Mouse (Mus musculus) heart, embryonic 11.5 days (tissue): Measurements from ENCODE around the gene Iqck. TPM values are rescaled to one million over a fixed set of nuclear protein-coding genes. Genes with fewer than 3 reads are reported as not detected.

Source experiments
- ATAC-seq: fragments of 200-750 bp; cut with Nextera tagmentation; replicated peaks from 2 replicates; pipeline ENCODE4 v1.8.0; 2017; ENCODE audit warnings: moderate library complexity; ENCODE audit not compliant: insufficient number of reproducible peaks, low FRiP score, low TSS enrichment
- H3K27ac ChIP-seq: fragments of 300-500 bp; sonication (generic); 2 replicates; pipeline ENCODE4 v1.5.1; 2014; ENCODE audit warnings: mild to moderate bottlenecking, low read depth, low read length
- H3K27me3 ChIP-seq: fragments of 300-500 bp; sonication (generic); 2 replicates; pipeline ENCODE4 v1.6.1; 2014; ENCODE audit warnings: mild to moderate bottlenecking, low read length, mixed read lengths; ENCODE audit not compliant: control insufficient read depth, insufficient read depth
- H3K36me3 ChIP-seq: fragments of 300-500 bp; sonication (generic); 2 replicates; pipeline ENCODE4 v1.6.1; 2014; ENCODE audit warnings: mild to moderate bottlenecking, low read length, moderate library complexity, mixed read lengths; ENCODE audit not compliant: control insufficient read depth, insufficient read depth
- H3K4me1 ChIP-seq: fragments of 300-500 bp; sonication (generic); 2 replicates; pipeline ENCODE4 v1.6.1; 2014; ENCODE audit warnings: low read length; ENCODE audit not compliant: control insufficient read depth, insufficient read depth
- H3K4me2 ChIP-seq: fragments of 300-500 bp; sonication (generic); 2 replicates; pipeline ENCODE4 v1.6.1; 2014; ENCODE audit warnings: mild to moderate bottlenecking, moderate library complexity
- H3K4me3 ChIP-seq: fragments of 300-500 bp; sonication (generic); 2 replicates; pipeline ENCODE4 v1.5.1; 2014; ENCODE audit warnings: low read depth, low read length
- H3K9ac ChIP-seq: fragments of 300-500 bp; sonication (generic); 2 replicates; pipeline ENCODE4 v1.6.1; 2014; ENCODE audit warnings: mild to moderate bottlenecking, low read depth, low read length, moderate library complexity
- H3K9me3 ChIP-seq: fragments of 300-500 bp; sonication (generic); replicated peaks from 2 replicates; pipeline ENCODE4 v1.6.1; 2016; ENCODE audit warnings: low read length; ENCODE audit not compliant: control insufficient read depth
- WGBS: fragments of 180-500 bp; shearing (Covaris S2); extraction: QIAGEN DNeasy Blood & Tissue Kit; methylation state at CpG from one replicate; pipeline ENCODE4 v1.1.7; 2014; ENCODE audit not compliant: insufficient replicate concordance; 5-methylcytosine and 5-hydroxymethylcytosine counted together
- polyA plus RNA-seq: library from polyadenylated mRNA; unstranded; fragments of >200 nt; fragmentation: Nextera tagmentation; extraction: Ambion mirVana; gene quantifications from 2 replicates; pipeline ENCODE4 v1.2.1, GENCODE M21; 2014

Gene Iqck
- polyA plus RNA-seq, 1 experiment from 2014 or later, result 1.2 TPM

DNA sequence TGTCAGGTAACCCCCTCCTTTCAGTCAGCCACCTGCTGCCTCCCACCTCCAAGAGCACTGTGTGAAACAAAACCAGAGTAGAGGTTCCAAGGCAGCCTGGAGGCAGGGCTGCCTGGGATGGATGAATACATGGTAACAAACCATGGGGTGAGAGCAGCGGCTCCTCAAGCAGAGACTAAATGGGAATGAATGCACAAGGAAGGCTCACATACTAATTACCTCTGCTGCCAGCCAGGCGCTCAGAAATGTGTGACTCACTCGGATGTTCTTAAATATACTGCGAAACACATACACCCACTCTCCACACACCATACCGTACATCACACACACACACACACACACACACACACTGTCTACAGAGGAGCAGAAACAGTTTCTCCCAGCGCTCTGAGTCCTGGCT, 134.7 kb downstream of the Iqck start:
- Histone ChIP-seq H3K27ac (no peak overlapping the region), H3K4me2 (no peak overlapping the region), H3K4me1 (peaks cover 4% of the 10 kb centered on the region; the same call in 1 of the 2 replicates), H3K9me3 (no peaks in the 10 kb centered on the region), H3K9ac (no peak overlapping the region), H3K4me3 (no peak overlapping the region), H3K27me3 (0 out of 2 replicates have a peak, but pooled peaks cover 10% of the 10 kb centered on the region), H3K36me3 (no peaks in the 10 kb centered on the region)
- no peak for ATAC-seq
- 83% methylated on average over 6 of the region's 6 CpGs for WGBS

DNA sequence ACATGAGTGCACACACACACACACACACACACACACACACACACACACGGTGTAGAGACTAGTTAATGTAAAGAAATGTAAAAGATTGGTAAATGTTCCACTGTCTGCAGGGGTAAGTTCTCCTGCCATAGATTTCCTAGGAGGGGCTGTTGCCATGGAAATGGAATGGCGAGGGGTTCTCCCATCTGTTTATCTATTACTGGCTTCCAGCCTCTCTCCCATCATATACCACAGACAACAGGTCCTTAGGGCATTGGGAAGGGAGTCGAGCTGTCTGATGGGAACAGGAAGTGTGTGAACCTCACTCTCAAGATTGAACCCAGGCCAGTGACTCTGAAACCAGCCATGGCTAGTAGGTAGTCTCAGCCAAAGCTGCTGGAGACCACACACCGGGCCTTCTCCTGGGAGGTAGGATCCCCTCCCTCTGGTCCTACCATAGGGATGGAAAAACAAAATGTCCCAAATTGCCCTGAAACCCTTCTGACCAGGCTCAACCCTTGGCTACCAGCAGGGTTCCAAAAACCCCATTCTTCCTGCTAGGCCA, 135.9 kb downstream of the Iqck start:
- 62% methylated on average over 4 of the region's 4 CpGs for WGBS
- Histone ChIP-seq H3K9ac (no peak overlapping the region), H3K27ac (no peak overlapping the region), H3K36me3 (no peaks in the 10 kb centered on the region), H3K4me2 (no peak overlapping the region), H3K9me3 (no peaks in the 10 kb centered on the region), H3K27me3 (peaks cover 14% of the 10 kb centered on the region; the same call in 1 of the 2 replicates), H3K4me1 (peaks cover 8% of the 10 kb centered on the region; the same call in 1 of the 2 replicates), H3K4me3 (no peak overlapping the region)
- no peak for ATAC-seq

DNA sequence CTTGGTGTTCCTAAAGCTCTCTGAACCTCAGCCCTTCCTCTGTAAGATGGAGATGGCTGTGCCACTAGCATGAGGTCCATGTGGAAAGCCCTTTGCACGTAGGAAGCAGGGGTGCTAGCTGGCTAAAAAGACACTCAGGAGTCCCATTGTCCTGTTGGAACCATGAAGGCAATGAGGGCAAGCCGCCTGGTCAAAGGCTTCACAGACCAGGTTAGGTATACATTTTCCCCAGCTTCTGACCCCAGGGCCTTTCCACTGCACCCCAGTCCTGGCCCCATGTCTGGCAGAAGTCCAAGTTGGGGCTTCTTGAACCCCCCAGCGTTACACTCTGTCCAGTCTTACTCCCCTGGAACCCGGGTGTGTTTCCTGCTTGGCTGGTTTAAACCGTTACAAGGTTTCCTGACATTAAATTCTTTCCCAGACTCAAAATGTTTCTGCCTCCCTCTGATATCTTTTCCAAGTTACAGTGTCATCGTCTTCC, 136.6 kb downstream of the Iqck start:
- H3K4me3 ChIP-seq, result no peak overlapping the region
- H3K9me3 ChIP-seq, result no peaks in the 10 kb centered on the region
- H3K4me2 ChIP-seq, result no peak overlapping the region
- H3K4me1 ChIP-seq, result peaks cover 8% of the 10 kb centered on the region; the same call in 1 of the 2 replicates
- no peak overlapping the region for H3K27ac ChIP-seq
- ATAC-seq, result no peak
- H3K9ac ChIP-seq, result no peak overlapping the region
- no peaks in the 10 kb centered on the region for H3K36me3 ChIP-seq
- H3K27me3 ChIP-seq, result peaks cover 14% of the 10 kb centered on the region; the same call in 1 of the 2 replicates
- WGBS, result 48% methylated on average over 6 of the region's 6 CpGs

DNA sequence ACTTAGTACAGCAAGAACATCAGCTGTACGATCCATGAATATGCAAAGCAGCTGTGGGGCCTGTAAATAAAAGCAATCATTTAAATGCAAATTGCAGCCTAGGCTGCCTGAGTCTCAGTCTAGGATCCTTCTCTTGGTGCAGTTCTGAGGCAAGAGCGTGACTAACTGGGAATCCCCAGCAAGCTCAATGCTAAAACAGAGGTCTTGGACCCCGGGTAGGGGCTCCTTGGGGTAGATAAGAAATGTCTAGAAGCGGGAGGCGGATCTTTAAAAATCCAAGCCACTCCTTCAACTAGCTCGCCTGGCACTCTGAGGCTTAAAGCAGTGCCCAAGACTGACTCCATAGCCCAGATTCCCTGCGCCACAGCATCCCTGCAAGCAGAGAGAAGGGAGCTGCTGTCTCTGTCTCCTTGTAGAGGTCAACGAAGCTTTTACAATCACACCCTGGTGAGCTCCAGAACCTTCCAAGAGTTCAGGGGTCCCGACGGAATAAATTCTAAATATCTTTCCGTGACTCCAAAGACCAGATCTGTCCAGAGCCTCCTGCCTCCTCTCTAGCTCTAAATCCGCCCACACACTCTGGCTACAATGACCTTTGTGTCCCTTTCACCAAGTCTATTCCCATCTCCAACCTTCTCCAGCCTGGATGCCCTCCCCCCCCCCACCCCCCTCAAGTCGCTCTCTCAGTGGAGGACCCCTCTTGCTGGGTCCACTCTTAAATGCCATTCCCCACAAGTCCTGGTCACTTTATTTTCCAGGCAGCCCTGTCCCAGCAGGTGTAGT, 137.3 kb downstream of the Iqck start:
- H3K27me3 ChIP-seq, result peaks cover 14% of the 10 kb centered on the region
- H3K36me3 ChIP-seq, result no peaks in the 10 kb centered on the region
- no peak overlapping the region; the same call in 1 of the 2 replicates for H3K4me3 ChIP-seq
- no peak overlapping the region for H3K27ac ChIP-seq
- peaks cover 8% of the 10 kb centered on the region; the same call in 1 of the 2 replicates for H3K4me1 ChIP-seq
- H3K4me2 ChIP-seq, result peak overlapping the region; percentile 91
- H3K9me3 ChIP-seq, result no peaks in the 10 kb centered on the region
- no peak for ATAC-seq
- H3K9ac ChIP-seq, result no peak overlapping the region
- 37% methylated on average over 13 of the region's 13 CpGs for WGBS

DNA sequence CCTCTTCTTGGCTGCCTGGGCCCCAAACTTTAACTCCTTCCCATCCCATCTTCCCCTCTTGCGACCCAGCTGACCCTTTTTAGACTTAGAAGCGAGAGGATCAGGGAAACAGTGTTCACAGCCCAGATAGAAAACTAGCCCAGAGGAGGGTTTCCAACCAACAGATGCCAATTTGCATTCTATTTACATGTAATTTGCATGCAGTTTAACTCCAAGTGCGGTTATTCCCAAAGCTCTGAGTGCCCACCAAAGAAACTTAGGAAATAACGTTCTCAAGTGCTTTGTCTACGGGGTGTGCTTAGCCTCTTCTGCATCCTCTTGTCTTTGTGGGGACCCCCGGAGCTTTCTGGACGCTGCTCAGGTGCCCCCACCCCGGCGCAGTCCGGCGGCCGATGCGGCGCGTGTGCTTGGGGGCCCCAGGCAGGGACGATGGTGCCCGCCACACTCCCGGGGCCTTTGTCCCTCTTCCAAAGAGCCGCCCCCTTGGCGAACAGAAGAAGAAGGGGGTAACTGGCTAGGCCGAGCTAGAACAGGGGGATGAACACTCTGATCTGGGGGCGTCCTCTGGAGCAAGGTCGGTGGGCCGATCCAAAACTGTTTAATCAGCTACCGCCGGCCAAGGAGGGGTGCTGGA, 138.2 kb downstream of the Iqck start:
- Histone ChIP-seq H3K4me1 (peaks cover 8% of the 10 kb centered on the region; the same call in 1 of the 2 replicates), H3K36me3 (no peaks in the 10 kb centered on the region), H3K4me2 (peak overlapping the region; percentile 91), H3K27me3 (peaks cover 14% of the 10 kb centered on the region), H3K4me3 (peak overlapping the region; percentile 44), H3K9me3 (no peaks in the 10 kb centered on the region), H3K9ac (peak overlapping the region; percentile 72), H3K27ac (no peak overlapping the region)
- ATAC-seq, result no peak
- under 1% methylated on average over 26 of the region's 26 CpGs for WGBS

DNA sequence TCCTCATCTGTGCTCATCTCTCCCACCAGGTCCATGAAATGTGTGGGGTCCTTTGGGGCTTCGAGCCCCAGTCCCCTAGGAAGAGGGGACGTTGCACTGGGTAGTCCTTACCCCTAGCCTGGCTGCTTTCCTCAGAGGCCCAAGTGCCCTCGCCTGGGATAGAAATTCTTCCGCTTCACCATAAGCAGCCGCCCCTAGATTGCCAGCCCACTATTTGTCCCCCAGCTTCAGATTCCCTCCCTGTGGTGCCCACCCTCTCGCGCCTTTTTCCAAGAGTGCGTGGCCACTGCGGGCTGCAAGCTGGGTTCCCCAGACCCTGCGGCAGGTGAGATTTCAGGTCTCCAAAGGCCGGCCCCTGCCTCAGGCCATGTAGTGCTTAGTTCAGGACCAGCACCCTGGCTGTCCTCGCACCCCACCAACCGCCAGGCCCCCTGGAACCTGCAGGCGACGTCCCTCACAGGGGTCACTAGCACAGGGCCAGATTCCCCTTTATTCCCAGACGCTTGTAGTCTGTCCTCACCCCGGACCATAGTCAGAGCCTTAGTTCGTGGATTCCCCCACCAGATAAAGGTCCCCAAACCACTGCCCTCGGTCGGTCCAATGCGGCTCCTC, 138.8 kb downstream of the Iqck start:
- Histone ChIP-seq H3K4me2 (peak overlapping the region; percentile 91), H3K9me3 (no peaks in the 10 kb centered on the region), H3K9ac (peak overlapping the region; percentile 72), H3K27ac (no peak overlapping the region), H3K27me3 (peaks cover 14% of the 10 kb centered on the region), H3K36me3 (no peaks in the 10 kb centered on the region), H3K4me1 (peaks cover 8% of the 10 kb centered on the region; the same call in 1 of the 2 replicates), H3K4me3 (peak overlapping the region; percentile 44)
- ATAC-seq, result peak; percentile 19; the same call in 1 of the 2 replicates
- WGBS, result under 1% methylated on average over 21 of the region's 21 CpGs

DNA sequence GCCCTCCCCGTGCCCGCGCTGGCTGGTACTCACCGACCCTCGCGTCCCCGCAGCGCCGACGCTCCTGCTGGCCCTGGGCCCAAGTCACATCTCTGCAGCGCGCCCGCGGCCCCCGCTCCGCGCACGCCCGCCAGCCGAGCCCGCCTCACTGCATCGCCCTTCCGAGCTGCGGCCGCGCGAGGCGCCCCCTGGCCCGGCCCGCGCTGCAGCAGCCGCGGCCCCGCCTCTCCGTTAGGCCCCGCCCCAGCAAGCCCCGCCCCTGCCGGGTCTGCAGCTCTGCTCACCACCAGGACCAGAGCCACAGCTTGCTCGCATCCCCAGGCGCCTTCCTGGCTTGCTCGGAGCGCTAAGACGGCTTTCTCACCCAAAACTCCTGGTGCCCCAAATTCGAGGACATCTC, 139.5 kb downstream of the Iqck start, which contains the start of gene Gprc5b:
Gene Gprc5b, minus strand, starts transcription at position 205 of the 400 bp plus-strand sequence.
- no peaks in the 10 kb centered on the region for H3K9me3 ChIP-seq
- H3K27ac ChIP-seq, result no peak within 1 kb of the TSS
- H3K4me3 ChIP-seq, result peak within 1 kb of the TSS; percentile 44
- no peaks in the 10 kb centered on the region for H3K36me3 ChIP-seq
- H3K4me1 ChIP-seq, result peaks cover 8% of the 10 kb centered on the region; the same call in 1 of the 2 replicates
- 2% methylated on average over 42 of the region's 44 CpGs for WGBS
- H3K27me3 ChIP-seq, result peaks cover 11% of the 10 kb centered on the region
- peak within 1 kb of the TSS; percentile 91 for H3K4me2 ChIP-seq
- ATAC-seq, result peak; percentile 83
- H3K9ac ChIP-seq, result peak within 1 kb of the TSS; percentile 72

DNA sequence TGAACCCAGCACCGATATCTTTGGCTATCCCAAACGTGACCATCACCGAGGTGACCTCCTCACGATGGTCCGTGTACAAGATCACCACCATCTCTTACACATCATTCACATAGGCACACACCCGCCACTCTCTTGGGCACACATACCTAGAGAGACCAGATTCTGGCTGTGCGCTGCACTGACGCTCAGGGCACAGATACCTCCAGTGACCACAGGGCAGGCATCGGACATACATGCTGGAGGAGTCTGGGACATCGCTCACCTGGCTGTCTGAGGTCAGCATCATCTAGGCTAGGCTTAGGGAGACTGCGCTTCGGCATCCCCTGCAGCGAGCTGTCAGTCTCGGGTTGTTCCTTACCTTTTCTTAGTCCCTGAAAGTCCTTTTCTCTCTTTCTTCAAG, 140.1 kb downstream of the Iqck start:
- 11% methylated on average over 14 of the region's 14 CpGs for WGBS
- Histone ChIP-seq H3K9me3 (no peaks in the 10 kb centered on the region), H3K4me2 (peak overlapping the region; percentile 91), H3K36me3 (no peaks in the 10 kb centered on the region), H3K4me3 (peak overlapping the region; percentile 44), H3K9ac (no peak overlapping the region), H3K4me1 (peaks cover 8% of the 10 kb centered on the region; the same call in 1 of the 2 replicates), H3K27ac (no peak overlapping the region), H3K27me3 (peaks cover 11% of the 10 kb centered on the region)
- 0 out of 2 replicates have a peak, but pooled peaks have one; percentile 6 for ATAC-seq
